Mouse (Mus musculus) hindbrain, embryonic 11.5 days (tissue): ENCODE data around the gene Olfr1370. TPM values are rescaled to one million over a fixed set of nuclear protein-coding genes. Genes with fewer than 3 reads are reported as not detected.
"Not testable (repeated sequence)": the region's sequence is repeated elsewhere in the genome, so short reads cannot be mapped to it uniquely, and the experiment has no call there.

Experiments used
- ATAC-seq: fragments of 200-750 bp; cut with Nextera tagmentation; 2 replicates; pipeline ENCODE4 v1.8.0; 2017; ENCODE audit warnings: mild to moderate bottlenecking, moderate TSS enrichment, moderate library complexity; ENCODE audit not compliant: low FRiP score
- DNase-seq: peaks from one replicate; pipeline ENCODE4 v3.0.0-alpha.2; 2015; ENCODE audit warnings: low spot score
- H3K27ac ChIP-seq: fragments of 300-500 bp; sonication (generic); 2 replicates; pipeline ENCODE4 v1.5.1; 2014; ENCODE audit warnings: mild to moderate bottlenecking, low read depth, low read length
- H3K27me3 ChIP-seq: fragments of 300-500 bp; sonication (generic); 2 replicates; pipeline ENCODE4 v1.6.1; 2014; ENCODE audit warnings: mild to moderate bottlenecking, low read length, moderate library complexity, mixed read lengths; ENCODE audit not compliant: control insufficient read depth, insufficient read depth
- H3K36me3 ChIP-seq: fragments of 300-500 bp; sonication (generic); 2 replicates; pipeline ENCODE4 v1.6.1; 2014; ENCODE audit warnings: mild to moderate bottlenecking, low read length, moderate library complexity, mixed read lengths; ENCODE audit not compliant: control insufficient read depth, insufficient read depth
- H3K4me1 ChIP-seq: fragments of 300-500 bp; sonication (generic); replicated peaks from 2 replicates; pipeline ENCODE4 v1.6.1; 2014; ENCODE audit warnings: low read length, mixed read lengths; ENCODE audit not compliant: control insufficient read depth, insufficient read depth
- H3K4me2 ChIP-seq: fragments of 300-500 bp; sonication (generic); replicated peaks from 2 replicates; pipeline ENCODE4 v1.6.1; 2014; ENCODE audit warnings: mild to moderate bottlenecking, low read depth, low read length
- H3K4me3 ChIP-seq: fragments of 300-500 bp; sonication (generic); 2 replicates; pipeline ENCODE4 v1.5.1; 2014; ENCODE audit warnings: low read depth, low read length
- H3K9ac ChIP-seq: fragments of 300-500 bp; sonication (generic); 2 replicates; pipeline ENCODE4 v1.6.1; 2014; ENCODE audit warnings: low read depth, low read length
- H3K9me3 ChIP-seq: fragments of 300-500 bp; sonication (generic); 2 replicates; pipeline ENCODE4 v1.6.1; 2016; ENCODE audit warnings: low read length; ENCODE audit not compliant: control insufficient read depth
- WGBS: fragments of 180-500 bp; shearing (Covaris S2); extraction: QIAGEN DNeasy Blood & Tissue Kit; methylation state at CpG from one replicate; pipeline ENCODE4 v1.1.7; 2014; 5-methylcytosine and 5-hydroxymethylcytosine counted together
- polyA plus RNA-seq: library from polyadenylated mRNA; unstranded; fragments of >200 nt; fragmentation: Nextera tagmentation; extraction: Ambion mirVana; gene quantifications from 2 replicates; pipeline ENCODE4 v1.2.1, GENCODE M21; 2014

The Olfr1370 gene
- not detected in 2 replicates for polyA plus RNA-seq

GRCm38 (mm10) chr13:21074847-21075246 is at the start of gene Olfr1370:
Gene Olfr1370, minus strand, starts transcription at chr13:21074947.
- no peak within 1 kb of the TSS for H3K9ac ChIP-seq
- 86% methylated on average over 3 of the region's 3 CpGs for WGBS

GRCm38 (mm10) chr13:21114121-21114520 is 39.4 kb upstream of the Olfr1370 start:
- WGBS, result 85% methylated on average over 4 of the region's 4 CpGs
- no peak overlapping the region for H3K4me3 ChIP-seq
- no peak overlapping the region for H3K9ac ChIP-seq
- H3K4me1 ChIP-seq, result no peaks in the 10 kb centered on the region
- H3K36me3 ChIP-seq, result no peaks in the 10 kb centered on the region
- no peaks in the 10 kb centered on the region for H3K9me3 ChIP-seq
- ATAC-seq, result no peak
- no peak for DNase-seq
- no peaks in the 10 kb centered on the region for H3K27me3 ChIP-seq
- H3K4me2 ChIP-seq, result no peak overlapping the region
- no peak overlapping the region for H3K27ac ChIP-seq

More at GRCm38 (mm10) chr13:21074847-21075246, at the start of gene Olfr1370:
- DNase-seq (no peak), ATAC-seq (no peak)
- H3K27me3 ChIP-seq, result no peaks in the 10 kb centered on the region
- no peaks in the 10 kb centered on the region for H3K9me3 ChIP-seq
- no peak within 1 kb of the TSS for H3K27ac ChIP-seq
- H3K4me3 ChIP-seq, result no peak within 1 kb of the TSS
- no peak within 1 kb of the TSS for H3K4me2 ChIP-seq
- H3K36me3 ChIP-seq, result no peaks in the 10 kb centered on the region
- H3K4me1 ChIP-seq, result no peaks in the 10 kb centered on the region

GRCm38 (mm10) chr13:21111183-21111582 is 36.4 kb upstream of the Olfr1370 start, which contains the start of gene Olfr1369-ps1:
Gene Olfr1369-ps1, plus strand, starts transcription at chr13:21111483.
- not testable (repeated sequence) for H3K9me3 ChIP-seq, H3K4me3 ChIP-seq, ATAC-seq, H3K27me3 ChIP-seq, H3K4me2 ChIP-seq, H3K9ac ChIP-seq, H3K36me3 ChIP-seq, H3K4me1 ChIP-seq, H3K27ac ChIP-seq
- DNase-seq, result peak; percentile 1
- WGBS, result 77% methylated on average over 3 of the region's 3 CpGs

- no peak overlapping the region for H3K4me2 ChIP-seq
- 89% methylated on average over 6 of the region's 6 CpGs for whole genome bisulfite sequencing
- H3K27ac ChIP-seq, result no peak overlapping the region
- H3K9ac ChIP-seq, result no peak overlapping the region
- ATAC-seq (no peak), DNase-seq (no peak)
- no peaks in the 10 kb centered on the region for H3K4me1 ChIP-seq
- no peaks in the 10 kb centered on the region for H3K9me3 ChIP-seq
- no peak overlapping the region for H3K4me3 ChIP-seq
- H3K36me3 ChIP-seq, result no peaks in the 10 kb centered on the region
- H3K27me3 ChIP-seq, result no peaks in the 10 kb centered on the region
Measured at GRCm38 (mm10) chr13:21110441-21110840, 35.7 kb upstream of the Olfr1370 start.

GRCm38 (mm10) chr13:21109759-21110158 is 35.0 kb upstream of the Olfr1370 start:
- Histone ChIP-seq H3K4me1 (no peaks in the 10 kb centered on the region), H3K4me3 (no peak overlapping the region), H3K27ac (no peak overlapping the region), H3K36me3 (no peaks in the 10 kb centered on the region), H3K27me3 (no peaks in the 10 kb centered on the region), H3K9me3 (no peaks in the 10 kb centered on the region), H3K9ac (no peak overlapping the region), H3K4me2 (no peak overlapping the region)
- DNase-seq (no peak), ATAC-seq (no peak)
- WGBS, result 97% methylated on average over 3 of the region's 3 CpGs

- DNase-seq (no peak), ATAC-seq (no peak)
- H3K27ac ChIP-seq, result no peak overlapping the region
- no peaks in the 10 kb centered on the region for H3K4me1 ChIP-seq
- no peaks in the 10 kb centered on the region for H3K27me3 ChIP-seq
- WGBS, result 83% methylated on average over 2 of the region's 2 CpGs
- H3K36me3 ChIP-seq, result no peaks in the 10 kb centered on the region
- H3K9ac ChIP-seq, result no peak overlapping the region
- no peaks in the 10 kb centered on the region for H3K9me3 ChIP-seq
- no peak overlapping the region for H3K4me2 ChIP-seq
- H3K4me3 ChIP-seq, result no peak overlapping the region
Measured at GRCm38 (mm10) chr13:21082686-21083085, 7.9 kb upstream of the Olfr1370 start.

- Histone ChIP-seq H3K9ac (no peak overlapping the region), H3K9me3 (no peaks in the 10 kb centered on the region), H3K36me3 (no peaks in the 10 kb centered on the region), H3K4me2 (no peak overlapping the region), H3K27me3 (no peaks in the 10 kb centered on the region), H3K27ac (no peak overlapping the region), H3K4me1 (no peaks in the 10 kb centered on the region), H3K4me3 (no peak overlapping the region)
- no peak for ATAC-seq
- WGBS, result 76% methylated on average over 2 of the region's 2 CpGs
- no peak for DNase-seq
Measured at GRCm38 (mm10) chr13:21066021-21066420, 8.7 kb downstream of the Olfr1370 start.

GRCm38 (mm10) chr13:21050118-21050517 is 24.6 kb downstream of the Olfr1370 start:
- DNase-seq, result peak; percentile 13
- Histone ChIP-seq H3K9me3 (no peaks in the 10 kb centered on the region), H3K4me2 (no peak overlapping the region), H3K9ac (no peak overlapping the region), H3K4me3 (no peak overlapping the region), H3K27ac (no peak overlapping the region), H3K36me3 (no peaks in the 10 kb centered on the region), H3K4me1 (no peaks in the 10 kb centered on the region), H3K27me3 (no peaks in the 10 kb centered on the region)
- WGBS, result 55% methylated on average over 1 of the region's 1 CpGs
- no peak for ATAC-seq

- DNase-seq (no peak), ATAC-seq (peak; percentile 57; the same call in 1 of the 2 replicates)
- Histone ChIP-seq H3K4me3 (no peak overlapping the region), H3K27ac (no peak overlapping the region), H3K9me3 (no peaks in the 10 kb centered on the region), H3K4me1 (no peaks in the 10 kb centered on the region), H3K36me3 (no peaks in the 10 kb centered on the region), H3K27me3 (no peaks in the 10 kb centered on the region), H3K4me2 (no peak overlapping the region), H3K9ac (no peak overlapping the region)
- WGBS, result 75% methylated on average over 2 of the region's 2 CpGs
Measured at GRCm38 (mm10) chr13:21040589-21041199, 34.1 kb downstream of the Olfr1370 start.
